Comparison of ENCODE assay signal across 8 mouse cellular contexts in genomic region chr16:10951581-10951980, GRCm38 (mm10).
A peak's percentile ranks its signal among the peaks of the same experiment; 100 is the strongest.
DNase-seq lines count a peak whose midpoint lies in the region; ATAC-seq lines count a peak whose summit lies in the region.

No protein-coding gene starts in this region.

- WGBS in hindbrain, embryonic 10.5 days, result 8% methylated on average over 3 of the region's 3 CpGs
- 8% methylated on average over 3 of the region's 3 CpGs for WGBS in hindbrain, embryonic 16.5 days
- 7% methylated on average over 3 of the region's 3 CpGs for whole genome bisulfite sequencing in heart, embryonic 12.5 days
- WGBS in forebrain, embryonic 14.5 days, result 18% methylated on average over 3 of the region's 3 CpGs

- H3K4me3 ChIP-seq in hindbrain, embryonic 10.5 days, result no peak overlapping the region
- no peak overlapping the region for H3K4me3 ChIP-seq in hindbrain, embryonic 16.5 days (ENCODE audit: low read length)
- H3K4me3 ChIP-seq in heart, embryonic 12.5 days, result no peak overlapping the region
- H3K4me3 ChIP-seq in forebrain, embryonic 14.5 days (ENCODE audit: low read depth, low read length), result no peak overlapping the region

- H3K4me2 ChIP-seq in hindbrain, embryonic 16.5 days (ENCODE audit: low read length), result no peak overlapping the region
- H3K4me2 ChIP-seq in heart, embryonic 12.5 days, result no peak overlapping the region
- no peak overlapping the region for H3K4me2 ChIP-seq in forebrain, embryonic 14.5 days (ENCODE audit: low read length)

- ATAC-seq in hindbrain, embryonic 16.5 days, result no peak
- ATAC-seq in heart, embryonic 12.5 days (ENCODE audit: insufficient number of reproducible peaks, low FRiP score), result 0 out of 2 replicates have a peak, but pooled peaks have one; percentile 16
- ATAC-seq in forebrain, embryonic 14.5 days, result no peak

- peaks cover 19% of the 10 kb centered on the region for H3K4me1 ChIP-seq in hindbrain, embryonic 10.5 days (replicated peaks)
- 0 out of 2 replicates have a peak, but pooled peaks cover under 1% of the 10 kb centered on the region for H3K4me1 ChIP-seq in hindbrain, embryonic 16.5 days (ENCODE audit: control insufficient read depth, insufficient read depth, low read depth, low read length)
- H3K4me1 ChIP-seq in heart, embryonic 12.5 days (replicated peaks), result peaks cover 7% of the 10 kb centered on the region
- H3K4me1 ChIP-seq in forebrain, embryonic 14.5 days (ENCODE audit: control insufficient read depth, insufficient read depth, low read length), result peaks cover 5% of the 10 kb centered on the region

- H3K9ac ChIP-seq in hindbrain, embryonic 16.5 days (ENCODE audit: low read depth, low read length), result no peak overlapping the region
- no peak overlapping the region for H3K9ac ChIP-seq in heart, embryonic 12.5 days
- H3K9ac ChIP-seq in forebrain, embryonic 14.5 days (ENCODE audit: low read length), result no peak overlapping the region

- no peaks in the 10 kb centered on the region for H3K9me3 ChIP-seq in hindbrain, embryonic 10.5 days
- no peaks in the 10 kb centered on the region for H3K9me3 ChIP-seq in hindbrain, embryonic 16.5 days (ENCODE audit: control insufficient read depth, low read length)
- H3K9me3 ChIP-seq in heart, embryonic 12.5 days (replicated peaks), result 0 out of 2 replicates have a peak, but pooled peaks cover 4% of the 10 kb centered on the region
- H3K9me3 ChIP-seq in forebrain, embryonic 14.5 days (replicated peaks; ENCODE audit: control insufficient read depth, low read length), result no peaks in the 10 kb centered on the region

- DNase-seq in hindbrain, embryonic 10.5 days (ENCODE audit: low spot score), result peak; percentile 59
- peak; percentile 60 for DNase-seq in 3134 (ENCODE audit: extremely low read depth, insufficient read length, low spot score)
- peak; percentile 67 to 70 for DNase-seq in adrenal gland, adult 18-20 months (ENCODE audit: low spot score in 2 of 2)
- DNase-seq in lung, postnatal 14 days, result peak; percentile 74
- no peak for DNase-seq in T-cell, adult 2 months (ENCODE audit: low spot score)
- no peak for DNase-seq in forebrain, embryonic 14.5 days (ENCODE audit: low spot score)

- peaks cover 13% of the 10 kb centered on the region; the same call in 1 of the 2 replicates for H3K36me3 ChIP-seq in hindbrain, embryonic 10.5 days
- no peaks in the 10 kb centered on the region for H3K36me3 ChIP-seq in hindbrain, embryonic 16.5 days (ENCODE audit: control insufficient read depth, insufficient read depth, low read length)
- H3K36me3 ChIP-seq in heart, embryonic 12.5 days, result peaks cover 7% of the 10 kb centered on the region
- H3K36me3 ChIP-seq in forebrain, embryonic 14.5 days (ENCODE audit: control insufficient read depth, insufficient read depth, low read length), result no peaks in the 10 kb centered on the region

- H3K27ac ChIP-seq in hindbrain, embryonic 10.5 days, result peak overlapping the region; percentile 81
- H3K27ac ChIP-seq in hindbrain, embryonic 16.5 days (ENCODE audit: low read depth, low read length), result no peak overlapping the region
- H3K27ac ChIP-seq in heart, embryonic 12.5 days (ENCODE audit: poor library complexity, severe bottlenecking), result peak overlapping the region; percentile 52
- no peak overlapping the region for H3K27ac ChIP-seq in forebrain, embryonic 14.5 days (ENCODE audit: low read depth, low read length)

- no peaks in the 10 kb centered on the region for H3K27me3 ChIP-seq in hindbrain, embryonic 10.5 days (ENCODE audit: insufficient read depth, poor library complexity, severe bottlenecking)
- H3K27me3 ChIP-seq in hindbrain, embryonic 16.5 days (replicated peaks; ENCODE audit: control insufficient read depth, insufficient read depth, low read length), result no peaks in the 10 kb centered on the region
- no peaks in the 10 kb centered on the region for H3K27me3 ChIP-seq in heart, embryonic 12.5 days (replicated peaks)
- H3K27me3 ChIP-seq in forebrain, embryonic 14.5 days (replicated peaks; ENCODE audit: control insufficient read depth, insufficient read depth, low read length), result no peaks in the 10 kb centered on the region

Comparison
In these comparisons a context has a peak if more than half of its experiments do, and no peak if none do; other contexts are left out.
1. H3K27ac ChIP-seq: peak in hindbrain, embryonic 10.5 days (single experiment) and heart, embryonic 12.5 days (single experiment); none in hindbrain, embryonic 16.5 days (single experiment) and forebrain, embryonic 14.5 days (single experiment).
2. DNase-seq: peak in hindbrain, embryonic 10.5 days (single experiment), 3134 (single experiment), adrenal gland, adult 18-20 months (2 of 2) and lung, postnatal 14 days (single experiment); none in T-cell, adult 2 months (single experiment) and forebrain, embryonic 14.5 days (single experiment).